Mouse (Mus musculus): Measurements from ENCODE around the gene Klhdc7b.

Gene Klhdc7b

DNA sequence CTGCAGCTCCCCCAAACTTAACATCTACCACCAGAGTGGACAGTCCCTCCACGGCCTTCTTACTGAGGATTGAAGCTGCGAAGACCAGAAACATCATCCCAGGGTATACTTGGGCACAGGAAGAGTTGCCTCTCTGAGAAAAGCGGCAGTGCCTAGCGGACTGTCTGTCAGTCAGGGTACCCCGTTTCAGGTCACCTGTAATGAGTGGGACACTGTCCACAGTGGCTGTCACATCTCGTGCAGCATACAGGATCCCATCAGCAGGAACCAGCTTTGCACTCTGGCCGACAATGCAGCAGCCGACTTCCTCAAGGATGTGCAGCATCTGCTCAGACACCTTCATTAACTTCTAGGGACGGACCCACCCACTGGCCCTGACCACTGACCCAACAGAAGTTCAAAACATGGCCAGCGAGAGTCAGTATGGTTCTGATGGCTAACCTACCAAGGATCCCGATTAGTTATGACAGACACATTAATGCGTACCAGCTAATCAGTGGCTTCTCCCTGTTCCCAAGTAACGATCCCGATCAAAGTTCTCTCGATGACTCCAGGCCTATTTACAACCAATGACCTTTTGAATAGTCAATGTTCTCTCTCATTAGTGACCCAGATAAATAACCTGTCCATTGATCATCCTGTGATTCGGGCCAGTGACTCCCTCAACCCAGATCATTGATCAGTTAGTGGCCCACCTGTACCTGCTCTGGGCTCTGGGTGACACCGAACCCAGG lies 9.7 kb upstream of the Klhdc7b start:
- no peak for DNase-seq (ENCODE audit: low spot score)

DNA sequence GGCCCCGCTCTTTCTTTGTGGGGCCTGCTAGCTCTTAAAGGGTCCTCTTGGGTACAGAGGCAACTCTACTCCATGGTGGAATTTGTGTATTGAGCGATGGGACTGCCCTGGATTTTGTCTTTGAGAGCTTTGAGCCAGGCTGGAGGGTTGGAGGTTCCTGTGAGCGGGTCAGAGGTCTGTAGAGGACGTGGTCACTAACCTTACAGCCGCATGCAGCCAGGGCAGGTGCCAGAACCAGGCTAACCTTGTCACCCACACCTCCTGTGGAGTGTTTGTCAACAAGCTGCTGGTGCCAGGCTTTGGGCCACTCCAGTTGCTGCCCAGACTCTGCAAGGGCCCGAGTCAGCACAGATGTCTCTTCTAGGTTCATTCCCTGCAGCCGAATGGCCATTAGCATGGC lies 8.7 kb upstream of the Klhdc7b start:
- no peak for DNase-seq (ENCODE audit: low spot score)

GRCm38 (mm10) chr15:89376957-89377356 lies 7.8 kb upstream of the Klhdc7b start, which contains the start of gene Tymp:
TSS of gene Tymp (minus strand) at chr15:89377039.
- no peak for DNase-seq (ENCODE audit: low spot score)

GRCm38 (mm10) chr15:89377362-89377761 lies 7.4 kb upstream of the Klhdc7b start:
- DNase-seq (ENCODE audit: low spot score), result no peak

- DNase-seq (ENCODE audit: low spot score), result no peak
Observed at GRCm38 (mm10) chr15:89377938-89378828, 6.5 kb upstream of the Klhdc7b start.

DNA sequence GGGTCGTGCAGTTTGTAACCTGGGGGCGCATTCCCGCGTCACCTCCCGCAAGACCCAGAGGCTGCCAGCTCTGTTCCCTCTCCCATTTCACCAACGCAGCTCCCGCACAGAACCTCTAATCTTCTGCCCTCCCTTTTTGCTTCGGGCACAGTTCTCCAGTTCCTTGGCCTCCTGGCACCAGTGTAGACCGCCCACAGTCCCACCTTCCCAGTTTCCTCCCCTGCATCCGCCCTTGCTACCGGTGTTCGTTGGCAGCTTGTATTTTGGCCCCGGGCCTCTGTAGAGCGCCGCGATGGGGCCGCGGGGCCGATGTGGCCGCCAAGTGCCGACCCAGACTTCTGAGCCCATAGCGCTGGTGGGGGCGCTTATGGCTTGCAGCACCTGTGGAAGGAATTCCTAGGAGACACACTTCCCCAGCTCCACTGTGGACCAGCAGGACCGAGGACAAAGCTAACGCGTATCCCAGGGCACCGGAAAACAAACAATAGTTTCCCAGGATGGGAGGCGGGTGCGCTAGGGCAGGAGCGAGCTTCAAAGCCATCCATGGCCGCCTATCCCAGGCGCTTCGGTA lies 5.8 kb upstream of the Klhdc7b start, which contains the start of gene Odf3b:
TSS of gene Odf3b (minus strand) at position 452 of the 571 bp plus-strand sequence.
- DNase-seq (ENCODE audit: low spot score), result no peak

DNA sequence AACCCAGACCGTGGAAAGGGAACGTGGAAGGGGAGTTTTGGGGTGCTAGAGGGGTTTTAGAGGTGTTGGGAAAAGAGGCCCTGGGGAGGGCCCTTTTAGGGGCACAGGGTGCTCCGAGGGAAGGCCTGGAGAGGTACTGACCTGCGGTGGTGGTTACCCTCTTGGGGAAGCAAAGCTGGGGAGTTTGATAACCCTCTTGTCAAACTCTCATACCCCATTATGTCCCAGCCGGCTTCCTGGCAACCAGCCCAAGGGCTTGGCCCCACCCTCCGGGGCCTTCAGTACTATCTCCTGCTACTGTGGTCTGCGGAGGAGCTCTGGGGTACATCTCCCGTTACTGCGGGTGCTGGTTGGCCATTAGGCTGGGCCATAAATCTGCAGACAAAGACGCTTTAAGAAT lies 5.3 kb upstream of the Klhdc7b start:
- no peak for DNase-seq (ENCODE audit: low spot score)

GRCm38 (mm10) chr15:89387127-89387526 lies 2.4 kb downstream of the Klhdc7b start:
- no peak for DNase-seq (ENCODE audit: low spot score)

DNA sequence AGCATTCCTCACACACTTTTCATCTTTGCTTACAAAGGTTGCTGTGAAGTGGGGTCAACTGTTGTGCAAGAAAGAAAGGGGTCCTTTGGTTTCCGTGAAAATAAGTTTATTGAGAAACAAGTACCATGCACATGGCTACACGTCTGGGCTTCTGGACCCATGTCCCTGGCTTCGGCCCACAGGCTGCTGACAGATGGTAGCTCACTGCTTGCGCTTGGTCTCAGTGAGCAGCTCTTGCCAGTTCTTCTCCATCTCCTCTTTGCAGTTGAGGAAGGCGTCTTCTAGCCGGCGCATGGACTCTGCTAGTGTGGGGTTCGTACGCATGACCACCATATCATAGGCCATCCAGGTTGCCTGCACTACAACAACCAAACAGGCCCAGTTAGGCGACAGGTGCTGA lies 5.4 kb downstream of the Klhdc7b start:
- no peak for DNase-seq (ENCODE audit: low spot score)

DNA sequence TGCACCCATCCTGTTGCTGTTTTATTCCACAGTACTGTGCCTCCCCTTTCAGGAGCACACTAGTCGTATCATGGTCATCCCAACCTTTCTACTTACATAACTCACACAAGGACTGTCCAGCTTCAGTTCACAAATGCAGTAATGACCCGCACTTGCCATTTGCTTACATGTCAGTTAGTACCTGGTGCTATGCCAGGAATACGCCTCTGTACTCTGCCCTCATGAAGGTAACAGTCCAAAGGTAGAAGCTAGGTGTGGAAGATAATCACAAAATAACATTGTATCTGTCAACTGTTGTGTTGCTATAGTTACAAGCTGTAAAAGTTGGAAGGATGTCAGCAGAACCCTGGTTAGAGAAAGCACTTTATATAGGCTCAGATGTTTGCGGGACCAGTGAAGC lies 12.2 kb downstream of the Klhdc7b start:
- DNase-seq (ENCODE audit: low spot score), result no peak

GRCm38 (mm10) chr15:89398146-89398545 lies 13.4 kb downstream of the Klhdc7b start:
- DNase-seq (ENCODE audit: low spot score), result no peak

DNA sequence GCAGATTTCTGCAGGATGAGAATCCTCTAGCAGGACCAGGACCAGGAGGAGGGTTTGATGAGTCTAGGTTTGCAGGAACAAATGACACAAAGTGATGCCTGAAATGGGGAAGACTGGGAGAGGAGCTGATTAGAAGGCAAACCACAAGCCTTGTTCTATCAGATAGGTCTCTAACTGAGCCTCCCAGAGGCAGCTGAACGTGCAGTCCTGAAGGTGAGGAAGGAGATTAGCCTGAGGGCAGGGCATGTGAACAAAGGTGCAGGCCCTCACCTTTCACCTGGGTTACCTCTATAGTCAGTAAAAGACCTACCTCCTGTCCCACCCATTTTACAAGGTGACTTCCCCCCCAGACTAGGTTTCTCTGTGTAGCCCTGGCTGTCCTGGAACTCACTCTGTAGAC lies 15.0 kb downstream of the Klhdc7b start:
- no peak for DNase-seq (ENCODE audit: low spot score)

GRCm38 (mm10) chr15:89402471-89402870 lies 17.8 kb downstream of the Klhdc7b start:
- DNase-seq (ENCODE audit: low spot score), result no peak

DNA sequence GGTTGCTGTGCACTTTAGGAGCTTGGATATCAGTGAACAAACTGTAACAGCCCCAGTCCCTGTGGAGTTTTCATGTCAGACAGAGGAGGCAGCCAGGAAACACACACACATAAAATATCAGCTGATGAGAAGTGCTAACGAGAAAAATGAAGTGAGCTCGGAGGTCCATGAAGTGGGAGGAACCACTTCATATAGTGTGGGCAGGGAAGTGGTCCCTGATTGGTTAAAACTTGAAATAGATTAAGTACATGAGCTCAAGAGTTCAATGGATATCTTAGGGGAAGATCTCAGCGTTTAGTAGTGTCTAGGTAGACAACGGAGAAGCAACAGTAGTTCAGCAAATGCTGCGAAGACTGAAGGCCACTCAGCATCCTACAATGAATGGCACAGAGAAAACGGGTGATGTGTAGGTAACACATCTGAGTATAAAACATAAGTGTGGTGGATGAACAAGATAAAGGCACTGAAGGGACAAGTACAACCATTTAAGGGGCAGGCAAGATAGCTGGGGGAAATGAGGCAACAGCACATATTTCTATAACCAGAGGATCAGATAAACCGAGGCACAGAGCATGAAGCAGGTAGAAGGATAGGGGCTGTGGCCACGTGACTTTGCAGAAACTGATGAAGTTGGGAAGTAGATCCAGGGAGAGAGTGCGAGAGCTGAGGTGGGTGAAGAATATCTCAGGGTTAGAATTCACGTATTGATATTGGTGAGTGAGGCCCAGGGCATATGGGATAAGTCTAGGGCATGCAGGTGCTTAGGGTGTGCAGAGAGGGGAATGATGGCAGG lies 20.3 kb downstream of the Klhdc7b start:
- no peak for DNase-seq (ENCODE audit: low spot score)

DNA sequence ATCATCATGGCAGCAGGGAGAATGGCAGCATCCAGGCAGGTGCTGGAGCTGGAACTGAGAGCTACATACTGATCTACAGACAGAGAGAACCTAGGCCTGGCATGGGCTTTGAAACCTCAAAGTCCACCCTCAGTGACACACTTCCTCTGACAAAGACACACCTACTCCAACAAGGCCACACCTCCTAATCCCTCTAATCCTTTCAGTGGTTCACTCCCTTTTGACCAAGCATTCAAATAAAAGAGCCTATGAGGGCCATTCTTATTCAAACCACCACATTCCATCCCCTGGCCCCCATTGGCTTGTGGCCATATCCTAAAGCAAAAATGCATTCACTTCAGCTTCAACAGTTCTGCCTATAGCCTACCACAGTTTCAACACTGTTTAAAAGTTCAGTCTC lies 22.0 kb downstream of the Klhdc7b start:
- DNase-seq (ENCODE audit: low spot score), result no peak

DNA sequence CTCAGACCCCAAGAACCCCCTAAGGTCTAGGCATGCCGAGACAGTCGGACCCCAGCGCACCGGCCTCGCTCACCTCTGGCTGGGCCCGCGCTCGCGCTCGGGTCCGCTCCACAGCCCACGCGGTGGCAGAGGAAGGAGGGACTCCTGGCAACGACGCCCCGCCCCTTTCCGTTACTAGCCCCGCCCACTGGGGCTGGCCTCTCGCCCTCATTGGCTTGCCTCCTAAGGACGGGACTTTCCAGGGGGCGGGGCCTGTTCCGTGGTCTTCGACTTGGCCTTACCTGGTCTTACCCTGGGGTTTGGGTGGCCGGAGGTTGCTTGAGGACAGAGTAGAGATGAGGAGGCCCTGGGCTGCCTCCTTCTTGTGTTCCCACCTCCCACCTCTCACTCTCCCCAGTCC lies 25.4 kb downstream of the Klhdc7b start, which contains the start of gene Syce3:
TSS of gene Syce3 (minus strand) at position 386 of the 400 bp plus-strand sequence.
- no peak for DNase-seq (ENCODE audit: low spot score)

GRCm38 (mm10) chr15:89415282-89415681 lies 30.6 kb downstream of the Klhdc7b start:
- DNase-seq (ENCODE audit: low spot score), result no peak

DNA sequence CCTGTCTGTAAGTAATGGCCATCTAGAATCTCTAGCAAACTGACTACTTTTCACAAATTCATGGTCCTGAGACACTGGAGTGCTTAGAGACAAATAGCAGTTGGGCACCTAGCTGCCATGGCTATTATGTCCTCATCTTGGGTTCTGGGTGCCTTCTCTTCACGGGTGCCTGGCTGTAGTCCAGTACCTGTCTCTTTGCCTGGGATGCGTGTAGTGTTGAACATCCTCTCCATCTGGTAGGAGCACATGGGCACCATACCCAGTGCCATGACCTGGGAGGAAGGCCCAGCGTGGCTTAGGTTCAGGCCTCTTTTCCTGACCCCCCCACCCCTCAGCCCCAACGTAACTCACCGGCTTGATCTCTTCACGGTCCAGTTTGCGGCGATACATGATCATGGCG lies 37.2 kb downstream of the Klhdc7b start:
- no peak for DNase-seq (ENCODE audit: low spot score)

GRCm38 (mm10) chr15:89424621-89425020 lies 39.9 kb downstream of the Klhdc7b start:
- DNase-seq (ENCODE audit: low spot score), result no peak

GRCm38 (mm10) chr15:89425711-89426121 lies 41.0 kb downstream of the Klhdc7b start, which contains the start of gene Cpt1b:
TSS of gene Cpt1b (minus strand) at chr15:89425863.
- DNase-seq (ENCODE audit: low spot score), result no peak

DNA sequence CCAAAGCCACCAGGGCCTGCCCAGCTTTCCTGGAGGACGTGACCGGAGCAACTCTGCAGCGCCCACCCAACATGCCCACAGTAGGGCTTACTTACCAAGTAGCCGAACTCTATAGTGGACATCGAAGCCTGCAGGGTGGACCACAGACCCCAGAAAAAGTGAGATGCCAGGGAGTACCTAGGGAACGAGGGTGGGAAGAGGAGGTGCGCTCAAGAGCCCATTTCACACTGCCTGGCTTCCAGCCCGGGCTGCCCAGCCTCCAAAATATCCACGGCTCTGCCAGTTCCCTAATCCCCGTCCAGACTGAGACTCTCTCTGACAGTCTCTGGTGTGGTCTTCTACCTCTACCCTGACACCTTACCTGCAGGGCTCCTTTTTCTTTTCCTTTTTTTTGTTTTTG lies 42.0 kb downstream of the Klhdc7b start:
- no peak for DNase-seq (ENCODE audit: low spot score)

Data from MN1 (cell line).